Mouse (Mus musculus): ENCODE results near the gene Gnptg.
"Not testable (repeated sequence)": the region's sequence is repeated elsewhere in the genome, so short reads cannot be mapped to it uniquely, and the experiment has no call there.

GRCm38 (mm10) chr17:25230014-25230655, 9.8 kb downstream of the Gnptg start:
- not testable (repeated sequence) for TF ChIP-seq POLR2A (IDR thresholded peaks at IDR 0.05; ENCODE audit: borderline replicate concordance, extremely low read depth, low read depth, low read length); CTCF (IDR thresholded peaks at IDR 0.05; ENCODE audit: insufficient read depth, low read length)

All from lung, adult 2 months (tissue).